Mouse (Mus musculus) liver, adult (tissue): ENCODE measurements around the gene 3110082I17Rik.

Source experiments
- GATA4 ChIP-seq: IDR thresholded peaks from 2 replicates; pipeline ENCODE4 v1.6.1; 2014; ENCODE audit warnings: mild to moderate bottlenecking, low read length; ENCODE audit not compliant: insufficient replicate concordance

3110082I17Rik gene

DNA sequence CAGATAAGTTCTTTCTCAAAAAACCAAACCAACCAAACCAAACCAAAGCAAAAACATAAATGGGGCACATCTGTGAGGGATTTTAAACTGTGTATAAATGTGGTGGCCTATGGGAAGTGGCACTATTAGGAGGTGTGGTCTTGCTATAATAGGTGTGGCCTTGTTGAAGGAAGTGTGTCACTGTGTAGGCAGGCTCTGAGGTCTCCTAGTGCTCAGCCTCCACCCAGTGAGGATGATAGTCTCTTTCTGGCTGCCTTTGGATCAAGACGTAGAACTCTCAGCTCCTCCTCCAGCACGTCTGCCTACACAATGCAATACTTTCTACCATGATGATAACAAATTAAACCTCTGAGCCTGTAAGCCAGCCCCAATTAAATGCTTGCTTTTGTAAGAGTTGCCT, 6.0 kb upstream of the 3110082I17Rik start:
- no peak for TF ChIP-seq GATA4

- TF ChIP-seq GATA4: 0 out of 2 replicates have a peak, but pooled peaks have one; percentile 39
Measured at GRCm38 (mm10) chr5:139464874-139465273, 4.5 kb upstream of the 3110082I17Rik start.

- TF ChIP-seq GATA4: no peak
Measured at GRCm38 (mm10) chr5:139459938-139460337, 389 bp downstream of the 3110082I17Rik start.

GRCm38 (mm10) chr5:139457241-139457640, 3.1 kb downstream of the 3110082I17Rik start:
- TF ChIP-seq GATA4: no peak

DNA sequence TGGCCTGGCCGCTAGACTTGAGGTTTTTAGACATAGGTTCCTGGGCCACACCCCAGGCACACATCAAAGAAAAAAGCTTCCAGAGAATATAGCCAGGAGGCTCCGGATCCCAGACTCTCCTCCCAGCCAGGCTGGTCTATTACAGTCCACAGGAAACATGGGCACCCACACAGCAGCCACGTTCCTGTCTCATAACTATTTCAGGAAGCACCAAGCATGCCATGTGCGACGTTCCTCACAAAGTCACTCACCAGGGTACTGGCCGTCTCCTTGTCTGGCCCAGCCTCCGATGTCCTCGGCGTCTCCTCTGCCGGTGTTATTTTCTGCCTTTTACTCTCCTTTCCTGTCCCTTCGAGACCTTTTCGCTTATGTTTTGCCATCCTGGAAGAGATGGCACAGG, 5.2 kb downstream of the 3110082I17Rik start:
- no peak for TF ChIP-seq GATA4

GRCm38 (mm10) chr5:139453031-139453430, 7.3 kb downstream of the 3110082I17Rik start:
- TF ChIP-seq GATA4: no peak

GRCm38 (mm10) chr5:139449926-139450325, 10.4 kb downstream of the 3110082I17Rik start:
- no peak for TF ChIP-seq GATA4

DNA sequence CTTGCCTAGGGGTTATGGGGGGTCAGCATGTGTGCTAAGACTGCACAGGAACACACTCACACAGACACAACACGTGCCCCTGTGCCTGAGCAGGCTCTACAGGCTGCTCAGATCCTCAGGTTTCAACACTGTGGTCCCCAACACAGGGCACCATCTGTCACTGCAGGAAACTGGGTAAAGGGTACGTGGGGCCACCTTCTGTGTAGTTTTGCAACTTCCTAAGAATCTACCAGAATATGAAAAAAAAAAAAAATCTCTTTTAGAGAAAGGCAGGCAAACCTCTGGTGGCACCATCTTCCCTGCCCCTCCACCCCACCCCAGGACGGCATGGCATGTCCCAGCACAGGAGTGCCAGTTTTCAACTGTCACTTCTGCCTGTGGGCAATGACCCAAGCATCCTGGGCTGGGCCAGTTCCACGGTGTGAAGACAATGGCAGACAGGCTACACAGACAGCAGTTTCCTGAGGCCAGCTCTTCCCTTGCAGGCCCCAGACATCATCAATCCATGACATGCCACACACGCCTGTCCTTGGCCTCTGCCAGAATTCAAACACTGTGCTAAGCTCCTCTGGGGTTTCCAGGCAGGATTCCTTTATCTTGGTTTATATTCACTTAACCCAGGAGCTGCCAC, 11.1 kb downstream of the 3110082I17Rik start:
- TF ChIP-seq GATA4: no peak

DNA sequence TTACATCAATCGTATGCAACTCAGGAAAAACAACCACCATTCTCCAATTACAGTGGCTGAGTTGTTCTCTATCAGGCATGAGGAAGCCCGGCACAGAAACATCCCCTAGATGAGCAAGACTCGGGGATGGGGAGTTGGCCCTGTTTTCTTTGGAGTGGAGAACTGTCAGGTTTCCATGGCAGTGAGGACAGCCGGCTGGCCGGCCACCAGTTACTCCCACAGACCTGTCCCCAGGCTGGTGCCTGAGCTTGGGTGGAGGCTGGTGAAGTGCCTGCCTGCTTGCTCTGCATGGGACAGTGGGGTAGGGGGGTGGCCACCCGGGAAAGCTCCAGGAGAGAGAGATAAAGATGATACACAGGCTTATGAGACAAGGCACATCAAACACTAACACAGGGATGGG, 12.3 kb downstream of the 3110082I17Rik start:
- no peak for TF ChIP-seq GATA4

GRCm38 (mm10) chr5:139445258-139445657, 15.1 kb downstream of the 3110082I17Rik start:
- no peak for TF ChIP-seq GATA4

- no peak for TF ChIP-seq GATA4
Measured at GRCm38 (mm10) chr5:139442962-139443361, 17.4 kb downstream of the 3110082I17Rik start.

DNA sequence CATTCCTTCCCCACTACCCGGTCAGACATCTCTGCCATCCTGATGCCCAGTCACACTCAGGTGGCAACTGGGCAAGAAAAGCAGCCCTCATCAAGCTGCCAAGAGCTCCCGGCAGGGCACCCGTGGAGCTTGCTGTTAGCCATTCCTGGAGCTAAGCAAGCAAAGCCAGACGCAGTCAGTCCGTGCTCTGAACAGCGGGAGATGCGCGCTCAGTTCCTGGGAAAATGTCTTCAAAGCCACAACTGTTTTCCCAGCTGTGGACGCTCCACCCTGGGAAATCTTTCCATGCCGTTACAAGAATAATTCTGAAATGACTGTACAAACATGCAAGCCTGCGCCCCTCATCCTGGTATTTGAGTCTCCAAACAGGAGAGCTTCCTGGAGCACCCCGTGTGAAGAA, 17.9 kb downstream of the 3110082I17Rik start:
- TF ChIP-seq GATA4: no peak

GRCm38 (mm10) chr5:139441726-139442018, 18.7 kb downstream of the 3110082I17Rik start:
- TF ChIP-seq GATA4: no peak

DNA sequence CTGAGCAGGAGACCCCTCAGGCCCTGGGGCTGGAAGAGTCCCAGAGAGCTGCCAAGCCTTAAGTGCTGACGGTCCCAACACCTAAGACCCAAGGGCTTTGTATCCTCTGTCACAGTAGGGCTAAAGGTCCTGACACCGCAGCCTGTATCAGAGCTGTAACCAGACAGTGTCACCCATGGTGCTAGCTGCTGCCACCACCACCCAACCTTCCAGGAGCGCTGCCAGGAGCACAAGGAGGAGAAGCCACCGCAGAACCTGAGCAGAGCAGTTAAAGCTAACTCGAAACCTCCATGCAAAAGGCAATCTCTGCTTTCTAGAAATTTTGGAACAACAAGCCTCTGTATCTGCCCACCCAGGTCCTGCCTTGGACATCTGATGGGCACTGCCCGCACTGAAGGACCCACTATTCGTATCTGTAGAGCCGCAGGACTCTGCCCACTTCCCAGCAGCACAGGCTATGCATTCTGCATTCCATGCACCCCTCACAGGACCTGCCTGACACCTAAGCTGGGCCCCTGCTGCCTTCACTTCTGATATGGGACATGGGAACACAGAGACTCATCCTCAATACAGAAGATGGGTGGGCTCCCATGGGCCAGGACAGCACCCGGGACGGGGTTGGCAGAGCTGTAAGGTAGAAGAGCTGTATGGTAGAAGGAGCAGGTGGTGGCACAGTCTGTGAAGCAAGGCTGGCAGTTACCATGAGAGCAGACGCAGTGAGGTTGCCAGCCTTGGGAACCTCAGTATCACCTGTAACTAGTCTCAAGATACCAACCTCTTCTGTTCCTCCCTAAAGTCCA, 19.2 kb downstream of the 3110082I17Rik start:
- TF ChIP-seq GATA4: no peak

DNA sequence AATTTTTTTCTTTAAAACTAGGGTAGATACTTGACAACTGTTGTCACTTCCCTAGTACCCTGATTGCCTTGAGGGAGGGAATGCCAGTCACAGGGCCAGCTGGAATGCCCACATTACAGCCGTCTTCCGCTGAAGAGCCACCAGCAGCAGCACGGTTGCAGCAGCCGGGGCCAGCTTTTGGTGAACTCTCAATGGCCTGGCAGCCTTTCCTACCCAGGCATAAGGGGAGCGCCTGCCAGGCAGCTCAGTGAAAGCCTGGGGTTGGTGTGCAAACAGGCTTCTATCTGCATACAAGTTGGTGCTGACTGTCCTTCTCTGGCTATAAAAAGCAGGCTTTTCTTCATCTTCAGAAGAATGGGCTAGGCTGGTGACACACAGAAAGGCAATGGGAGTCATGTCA, 19.9 kb downstream of the 3110082I17Rik start:
- no peak for TF ChIP-seq GATA4

GRCm38 (mm10) chr5:139438440-139438839, 21.9 kb downstream of the 3110082I17Rik start:
- TF ChIP-seq GATA4: no peak

GRCm38 (mm10) chr5:139437769-139438168, 22.6 kb downstream of the 3110082I17Rik start:
- TF ChIP-seq GATA4: no peak

DNA sequence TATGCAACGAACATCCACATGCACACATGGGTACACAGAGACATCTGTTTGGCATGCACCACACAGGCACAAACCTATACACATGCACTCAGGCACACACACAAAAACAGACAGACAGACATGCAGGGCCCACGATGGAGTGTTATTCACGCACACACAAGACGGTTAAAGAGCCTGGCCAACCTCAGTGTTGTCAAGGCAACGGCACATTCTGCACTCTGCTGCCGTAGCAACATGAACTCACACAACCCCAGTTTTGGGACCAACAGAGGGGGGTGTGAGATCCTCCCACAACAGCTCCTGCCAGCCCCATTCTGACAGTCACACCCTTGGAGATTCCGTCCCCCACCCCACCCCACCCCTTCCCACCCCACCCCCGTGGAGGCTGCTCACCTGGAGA, 25.4 kb downstream of the 3110082I17Rik start:
- no peak for TF ChIP-seq GATA4
